Mouse (Mus musculus): ENCODE measurements around the gene Agtpbp1.

- TF ChIP-seq CTCF (IDR thresholded peaks at IDR 0.05 in 2 of 3, conservative IDR thresholded peaks at IDR 0.05 in 1 of 3; ENCODE audit: control insufficient read depth in 1 of 3, insufficient read depth in 1 of 3, low read depth in 2 of 3, low read length in 3 of 3, poor library complexity in 1 of 3, severe bottlenecking in 1 of 3) (no peak), POLR2A (IDR thresholded peaks at IDR 0.05; ENCODE audit: control insufficient read depth in 1 of 2, insufficient read depth in 1 of 2, low read depth in 1 of 2, low read length in 2 of 2, poor library complexity in 1 of 2) (no peak), GABPA (IDR thresholded peaks at IDR 0.05; ENCODE audit: low read depth, low read length) (no peak), MAX (IDR thresholded peaks at IDR 0.05; ENCODE audit: low read length) (no peak), BHLHE40 (IDR thresholded peaks at IDR 0.05; ENCODE audit: borderline replicate concordance, low read depth, low read length) (no peak), ZKSCAN1 (IDR thresholded peaks at IDR 0.05; ENCODE audit: low read depth, low read length) (no peak), EP300 (IDR thresholded peaks at IDR 0.05; ENCODE audit: low read depth in 1 of 2, low read length in 2 of 2) (no peak), MAFK (IDR thresholded peaks at IDR 0.05; ENCODE audit: borderline replicate concordance, low read depth, low read length) (no peak), RCOR1 (IDR thresholded peaks at IDR 0.05; ENCODE audit: low read depth, low read length) (no peak)
Observed at GRCm38 (mm10) chr13:59450840-59451239, 134.2 kb downstream of the Agtpbp1 start.
